Mouse (Mus musculus): Measurements from ENCODE around the gene Gm9970. TPM values are rescaled to one million over a fixed set of nuclear protein-coding genes. Genes with fewer than 3 reads are reported as not detected.

The Gm9970 gene
- 1 to 10 TPM in 1 of 2 experiments, not detected in 1; 1.0 TPM for total RNA-seq (2021)

DNA sequence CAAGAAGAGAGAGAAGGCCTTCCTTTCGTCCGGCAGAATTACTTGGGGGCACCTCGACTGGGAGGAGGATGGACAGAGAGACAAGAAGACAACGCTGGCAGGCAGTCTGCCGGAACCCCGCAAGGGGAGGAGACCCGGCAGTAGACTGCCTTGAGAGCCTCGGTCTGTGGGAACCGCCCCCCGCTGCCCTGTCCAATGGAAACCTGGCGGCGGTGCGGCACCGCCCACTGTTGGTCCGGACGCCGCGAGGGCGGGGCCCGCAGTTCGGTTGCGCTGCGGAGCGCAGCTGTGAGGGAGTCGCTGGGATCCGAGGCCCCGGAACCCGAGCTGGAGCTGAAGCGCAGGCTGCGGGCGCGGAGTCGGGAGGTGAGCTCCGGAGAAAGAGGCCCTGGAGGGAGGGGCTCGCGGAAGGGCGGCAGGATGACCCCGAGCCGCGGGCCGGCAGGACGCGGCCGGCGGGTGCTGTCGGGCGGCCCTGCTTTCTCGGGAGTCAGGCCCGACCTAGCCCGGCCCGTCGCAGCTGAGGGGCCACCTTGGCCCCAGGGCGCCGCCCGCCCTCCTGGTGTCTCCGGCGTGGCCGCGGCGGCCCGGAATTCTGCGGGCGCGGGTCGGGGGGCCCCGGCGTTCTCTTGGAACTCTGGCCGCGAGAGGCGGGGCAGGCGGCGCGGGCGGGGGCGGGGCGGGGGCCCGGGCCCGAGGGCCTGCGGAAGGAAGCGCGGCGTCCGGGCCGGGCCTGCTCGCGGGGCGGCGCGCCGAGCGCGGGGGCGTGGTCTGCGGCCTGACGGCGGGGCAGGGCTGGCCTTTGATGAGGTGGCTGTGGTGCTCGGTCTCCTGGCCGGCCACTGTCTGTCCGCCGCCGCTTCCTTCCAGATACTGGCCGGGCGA is at the start of gene Gm9970, which contains the start of gene Nrbp1:
TSS of gene Gm9970 (minus strand) at position 596 of the 885 bp plus-strand sequence.
TSS of gene Nrbp1 (plus strand) at position 228 of the 885 bp plus-strand sequence.
- intact Hi-C loops (cut with DNase I): loop anchor here (1.0 to 2.0 kb wide), 2 partner anchors 21 to 50 kb away; partner anchors contain the start of genes Ift172 and Ppm1g
- DNase-seq: peak; percentile 96 to 97

DNA sequence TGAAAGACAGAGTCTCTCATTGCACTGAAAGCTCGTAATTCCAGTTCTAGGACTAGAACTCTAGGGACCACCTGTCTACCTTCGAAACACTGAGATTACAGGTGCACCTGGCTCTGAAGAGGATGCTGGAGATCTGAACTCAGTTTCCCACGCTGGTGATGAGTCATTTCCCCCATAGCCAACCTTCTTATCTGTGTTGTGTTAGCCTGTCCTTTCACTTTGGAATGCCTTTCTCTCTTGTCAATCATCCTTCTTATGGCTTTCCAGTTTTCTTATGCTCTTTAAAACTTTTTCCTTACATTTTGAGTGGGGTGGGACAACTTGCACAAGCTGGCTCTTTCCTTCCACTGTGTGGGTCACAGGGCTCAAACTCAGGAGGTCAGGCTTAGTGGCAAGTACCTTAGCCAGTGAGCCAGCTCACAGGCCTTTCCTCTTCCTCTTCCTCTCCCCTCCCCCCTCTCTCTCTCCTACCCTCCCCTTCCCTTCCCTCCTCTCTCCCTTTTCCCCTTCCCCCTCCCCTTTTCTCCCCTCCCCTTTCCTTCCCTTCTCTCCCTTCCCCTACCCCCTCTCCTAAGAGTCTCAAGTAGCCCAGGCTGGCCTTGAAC is 48.7 kb upstream of the Gm9970 start:
- intact Hi-C loops (cut with DNase I): loop anchor here (2.0 kb wide), 1 partner anchor 49 kb away; the partner anchor contains the start of genes Gm9970 and Nrbp1
- DNase-seq: no peak

DNA sequence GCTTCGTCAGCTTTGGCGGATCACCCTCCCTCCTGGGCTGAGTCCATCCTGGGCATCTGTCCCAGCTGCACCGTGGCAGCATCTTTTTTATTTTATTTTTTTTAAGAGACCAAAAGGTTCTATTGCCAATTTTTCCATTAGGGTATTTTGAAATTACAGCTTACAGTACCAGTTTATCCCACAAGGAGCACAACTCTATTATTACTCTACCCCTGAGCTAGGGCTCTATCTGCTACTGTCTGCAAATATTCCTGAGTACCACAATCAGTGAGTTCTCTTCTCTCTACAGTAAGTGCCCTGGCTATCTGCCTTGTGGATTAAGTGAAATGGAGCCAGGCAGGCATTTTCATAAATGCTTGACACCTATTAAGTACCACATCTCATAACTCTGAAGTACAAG is 47.6 kb upstream of the Gm9970 start:
- intact Hi-C loops (cut with DNase I): no loop called here
- peak in 1 of 2 experiments; percentile 11 for DNase-seq

DNA sequence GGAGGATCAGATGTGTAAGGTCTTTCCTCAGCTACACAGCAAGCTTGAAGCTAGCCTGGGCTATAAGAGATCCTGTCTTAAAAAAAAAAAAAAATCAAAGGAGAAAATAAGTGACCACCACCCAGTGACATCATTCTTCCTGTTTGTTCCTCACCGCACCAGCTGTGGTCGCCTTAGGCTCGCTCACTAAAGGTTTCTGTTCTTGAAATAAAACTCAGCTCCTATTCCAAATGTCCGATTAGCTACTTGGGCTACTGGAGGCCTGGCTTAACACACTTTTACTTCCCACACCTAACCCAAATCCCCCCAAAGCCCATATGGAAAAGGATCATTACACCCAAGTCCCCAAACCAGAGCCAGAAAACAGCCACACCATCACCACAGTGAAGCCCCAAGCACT is 47.2 kb upstream of the Gm9970 start:
- intact Hi-C loops (cut with DNase I): no loop called here
- DNase-seq: no peak

DNA sequence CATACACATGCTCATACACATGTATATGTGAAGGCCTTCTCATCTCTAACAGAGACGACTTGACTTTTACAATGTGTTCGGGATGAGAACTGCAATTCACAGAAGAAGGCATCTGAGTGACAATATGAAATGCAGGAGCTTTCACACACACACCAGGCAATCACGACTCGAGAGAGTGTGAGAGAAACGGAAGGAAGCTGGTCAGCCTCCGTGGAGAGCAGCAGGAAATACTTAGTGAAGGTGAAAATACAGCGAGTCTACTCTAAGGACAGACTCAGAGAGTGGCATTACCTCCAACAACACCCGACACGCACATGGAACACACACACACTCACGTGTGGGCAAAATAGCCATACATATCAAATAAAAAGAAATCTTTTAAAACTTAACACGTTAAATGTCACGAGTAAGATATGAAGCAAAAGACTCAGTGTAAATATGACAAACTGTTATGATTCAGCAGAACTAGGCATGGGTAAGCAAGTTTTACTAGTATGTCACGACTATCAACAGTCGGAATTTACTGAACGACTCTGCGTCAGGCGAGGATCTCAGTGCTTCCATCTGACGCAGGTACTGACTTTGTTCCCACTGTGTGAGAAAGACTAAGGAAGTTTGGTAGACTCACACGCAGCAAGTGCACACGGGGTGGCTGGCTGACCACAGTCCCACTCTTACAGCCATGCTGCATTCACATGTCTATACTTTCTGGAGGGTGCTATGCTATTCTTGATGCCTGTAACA is 38.4 kb upstream of the Gm9970 start:
- intact Hi-C loops (cut with DNase I): no loop called here

DNA sequence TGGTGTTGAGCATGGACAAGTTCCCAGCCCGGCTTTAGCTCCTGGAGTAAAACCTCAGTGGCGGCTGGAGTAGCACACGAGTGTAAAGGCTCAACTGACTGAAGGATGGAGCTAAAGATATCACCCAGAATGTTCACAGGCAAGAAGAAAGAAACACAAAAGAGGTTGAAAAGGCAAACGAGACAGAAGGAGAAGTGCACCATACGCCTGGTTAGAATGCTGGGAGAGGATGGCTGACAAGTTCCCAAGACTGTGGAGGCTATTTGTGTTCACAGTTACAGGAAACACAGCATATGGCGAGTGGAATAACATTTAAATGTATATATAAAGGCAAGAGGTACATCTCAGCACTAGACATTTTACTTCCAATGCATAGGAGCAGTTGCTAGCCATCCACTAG is 32.0 kb upstream of the Gm9970 start:
- intact Hi-C loops (cut with DNase I): no loop called here
- no peak for DNase-seq

More for the DNA sequence above, 38.4 kb upstream of the Gm9970 start:
- no peak for DNase-seq

DNA sequence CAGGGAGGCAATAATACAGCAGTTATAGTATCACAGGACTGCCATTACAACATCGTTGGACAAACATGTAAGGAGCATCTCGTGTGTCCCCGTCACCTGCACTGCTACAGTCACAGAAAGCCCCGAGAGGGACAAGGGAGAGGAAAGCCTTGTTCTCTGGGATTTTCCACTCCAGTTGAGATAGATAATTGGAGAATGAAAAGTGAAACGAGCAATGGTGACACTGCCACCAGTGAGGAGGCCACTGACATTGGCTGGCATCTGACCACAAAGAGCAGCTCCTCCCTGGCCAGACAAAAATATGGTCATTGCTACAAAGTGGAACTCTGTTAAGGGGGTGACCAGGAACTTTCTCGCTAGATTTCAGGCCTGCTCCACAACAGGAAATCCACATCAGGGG is 26.7 kb upstream of the Gm9970 start:
- intact Hi-C loops (cut with DNase I): no loop called here

DNA sequence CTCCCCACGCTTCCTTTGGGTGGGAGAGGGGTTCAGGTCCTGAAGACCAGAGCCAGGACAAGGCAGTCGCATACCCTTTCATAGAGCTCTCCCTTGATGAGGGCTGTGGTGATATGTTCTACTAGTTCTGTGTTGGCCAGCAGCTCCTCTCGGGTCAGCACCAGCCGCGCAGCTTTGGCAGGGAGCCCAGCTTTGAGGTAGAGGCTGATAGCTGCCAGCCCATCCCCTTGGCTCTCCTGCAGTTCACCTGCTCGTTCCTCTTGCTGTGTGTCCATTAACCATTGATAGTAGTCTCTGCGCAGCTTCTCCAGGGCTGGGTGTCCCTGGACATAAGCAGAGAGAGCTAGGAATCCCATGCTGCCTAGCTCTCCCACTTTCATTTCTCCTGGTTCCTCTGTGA is 25.1 kb upstream of the Gm9970 start:
- intact Hi-C loops (cut with DNase I): no loop called here
- peak; percentile 35 to 36 for DNase-seq

More for the DNA sequence above, 26.7 kb upstream of the Gm9970 start:
- no peak for DNase-seq

DNA sequence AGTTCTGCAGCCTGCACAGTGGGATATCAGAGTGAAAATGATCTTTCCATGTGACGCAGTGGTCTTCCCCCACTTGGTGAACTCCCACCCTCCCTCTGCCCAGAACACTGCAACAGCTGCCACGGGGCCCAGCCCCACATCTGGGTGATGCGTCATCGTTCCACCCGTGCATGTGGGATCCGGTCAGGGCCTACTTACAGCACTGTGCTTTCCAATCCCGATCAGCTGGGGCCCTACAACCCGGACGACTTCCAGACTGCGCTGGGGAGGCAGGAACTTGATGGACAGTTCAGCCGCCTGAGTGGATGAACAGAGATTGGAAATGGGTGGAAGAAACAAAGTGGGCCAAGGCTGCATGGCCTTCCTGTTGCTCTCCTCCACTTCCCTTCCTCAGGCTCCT is 16.6 kb upstream of the Gm9970 start:
- intact Hi-C loops (cut with DNase I): no loop called here
- peak in 1 of 2 experiments; percentile 13 for DNase-seq

DNA sequence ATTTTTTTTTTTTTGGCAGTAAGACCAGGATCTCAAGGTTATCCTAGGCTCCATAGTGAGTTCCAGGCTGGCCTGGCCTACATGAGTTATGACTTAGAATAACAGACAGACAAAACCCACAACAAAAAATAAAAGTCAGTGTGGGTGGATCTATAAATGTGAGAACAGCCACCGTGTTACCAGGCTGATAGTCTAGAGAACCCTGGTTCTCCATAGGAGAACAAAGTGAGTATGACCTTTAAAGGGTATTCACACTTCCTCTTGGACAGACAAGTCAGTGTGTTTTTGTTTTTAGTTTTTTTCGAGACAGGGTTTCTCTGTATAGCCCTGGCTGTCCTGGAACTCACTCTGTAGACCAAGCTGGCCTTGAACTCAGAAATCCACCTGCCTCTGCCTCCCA is 14.9 kb upstream of the Gm9970 start:
- intact Hi-C loops (cut with DNase I): no loop called here
- DNase-seq: no peak

DNA sequence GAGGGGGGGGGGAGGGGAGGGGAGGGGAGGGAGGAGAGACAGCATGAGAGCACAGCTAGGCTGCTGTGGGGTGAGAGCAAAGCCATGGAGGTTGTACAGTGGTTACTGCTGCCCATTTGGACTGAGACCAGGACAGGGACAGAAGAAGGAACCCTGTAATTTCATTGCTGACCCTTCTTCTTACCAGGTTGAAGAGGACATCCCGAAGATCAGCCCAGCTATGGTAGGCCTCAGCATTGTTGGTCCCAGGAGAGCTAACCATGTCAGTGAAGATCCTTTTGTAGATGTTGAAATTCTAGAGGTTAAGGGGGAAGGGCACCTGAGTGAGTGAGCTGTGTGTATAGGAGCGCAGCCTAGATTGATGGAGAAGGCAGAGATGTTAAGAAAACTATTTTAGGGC is 14.3 kb upstream of the Gm9970 start:
- DNase-seq: no peak
- intact Hi-C loops (cut with DNase I): no loop called here

DNA sequence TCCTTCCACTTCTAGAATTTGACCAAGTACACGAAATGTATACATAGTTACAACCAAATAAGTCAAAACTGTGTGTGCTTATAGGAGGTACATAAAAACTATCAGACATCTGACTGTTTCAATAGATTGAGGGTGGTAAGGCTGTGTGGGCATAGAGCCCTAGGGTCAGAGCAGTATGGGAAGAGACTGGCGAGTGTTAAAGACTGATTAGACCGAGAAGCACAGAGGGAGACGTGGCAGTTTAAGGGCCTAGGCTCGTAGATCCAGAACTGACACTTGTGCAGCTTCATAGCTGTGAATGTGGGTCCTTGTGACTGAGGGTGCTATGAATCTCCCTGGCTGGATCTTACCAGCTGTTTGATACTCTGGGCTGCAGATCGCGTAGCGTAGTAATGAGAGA is 13.9 kb upstream of the Gm9970 start:
- intact Hi-C loops (cut with DNase I): no loop called here
- no peak for DNase-seq

DNA sequence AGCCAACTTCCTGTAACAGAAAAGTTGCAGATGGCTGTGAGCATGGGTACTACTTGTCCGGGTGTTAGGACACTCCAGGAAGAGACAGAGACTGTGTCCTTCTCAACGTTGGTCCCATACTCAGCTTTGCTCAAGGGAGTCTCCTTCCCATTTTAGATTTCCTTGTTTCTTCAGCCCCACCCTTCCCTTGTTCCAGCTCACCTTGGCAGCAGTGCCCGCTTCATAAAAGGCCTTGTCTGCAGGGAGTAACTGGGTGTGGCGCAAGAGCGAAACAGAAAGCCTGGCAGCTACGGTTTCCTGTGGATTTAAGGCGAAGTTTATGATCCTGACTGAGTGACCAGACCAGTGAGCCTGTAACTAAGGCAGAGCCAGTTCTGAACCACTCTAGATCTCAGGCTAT is 13.4 kb upstream of the Gm9970 start:
- peak; percentile 45 to 53 for DNase-seq
- intact Hi-C loops (cut with DNase I): no loop called here

DNA sequence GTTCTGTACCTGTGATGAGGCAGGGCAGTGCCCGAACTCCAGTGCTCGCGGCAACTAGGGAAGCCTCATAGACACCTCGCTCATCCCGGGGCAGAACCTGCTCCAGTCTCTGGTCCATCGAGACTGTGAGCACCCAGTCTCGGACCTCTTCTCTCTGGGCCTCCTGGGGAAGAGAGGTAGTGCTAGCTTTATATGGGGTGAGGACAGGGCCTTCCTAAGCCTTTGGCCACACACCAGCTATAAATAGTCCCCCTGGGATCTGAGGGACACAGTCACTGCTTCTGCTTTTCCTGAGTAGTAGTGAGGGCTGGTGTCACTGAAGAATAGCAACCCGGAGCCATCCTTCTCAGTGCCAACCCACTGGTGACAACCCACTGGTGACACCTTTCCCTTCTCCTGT is 12.8 kb upstream of the Gm9970 start:
- intact Hi-C loops (cut with DNase I): no loop called here

DNA sequence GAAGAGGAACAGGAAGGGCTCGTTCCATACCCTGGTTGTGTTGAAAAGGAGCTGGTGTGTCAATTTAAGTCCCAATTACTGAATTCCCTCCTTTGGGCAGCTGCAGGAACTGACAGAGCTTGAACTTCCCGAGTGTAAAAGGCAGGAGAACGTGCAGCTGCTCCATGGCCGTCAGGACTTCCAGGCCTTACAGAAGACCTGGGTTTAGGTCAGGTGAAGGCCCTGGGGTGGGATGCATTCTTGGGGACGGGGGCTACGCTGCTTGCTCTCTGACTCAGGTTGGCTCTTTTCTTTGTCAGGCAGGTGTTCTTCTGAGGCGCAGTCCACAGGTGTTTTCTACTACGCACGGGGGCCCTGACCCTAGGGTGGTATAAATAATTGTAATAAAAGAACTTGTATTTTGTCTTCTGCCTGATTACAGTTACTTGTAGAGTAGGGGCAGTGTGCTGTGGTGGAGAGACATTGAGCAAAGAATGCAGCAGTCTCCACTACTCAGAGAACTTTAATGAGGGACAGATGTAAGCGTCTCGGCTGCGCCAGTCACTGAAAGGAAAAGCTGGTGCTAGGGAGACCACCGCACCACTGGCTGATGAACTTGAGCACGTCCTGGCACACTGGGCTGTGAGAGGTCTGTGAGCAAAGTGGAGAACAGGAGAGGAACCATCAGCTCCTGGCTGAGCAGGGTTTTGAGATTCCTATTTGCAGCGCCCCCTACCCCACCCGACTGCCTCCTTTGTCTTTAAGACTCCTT is 11.9 kb upstream of the Gm9970 start:
- no peak for DNase-seq
- intact Hi-C loops (cut with DNase I): no loop called here

More for the DNA sequence above, 12.8 kb upstream of the Gm9970 start:
- DNase-seq: no peak

DNA sequence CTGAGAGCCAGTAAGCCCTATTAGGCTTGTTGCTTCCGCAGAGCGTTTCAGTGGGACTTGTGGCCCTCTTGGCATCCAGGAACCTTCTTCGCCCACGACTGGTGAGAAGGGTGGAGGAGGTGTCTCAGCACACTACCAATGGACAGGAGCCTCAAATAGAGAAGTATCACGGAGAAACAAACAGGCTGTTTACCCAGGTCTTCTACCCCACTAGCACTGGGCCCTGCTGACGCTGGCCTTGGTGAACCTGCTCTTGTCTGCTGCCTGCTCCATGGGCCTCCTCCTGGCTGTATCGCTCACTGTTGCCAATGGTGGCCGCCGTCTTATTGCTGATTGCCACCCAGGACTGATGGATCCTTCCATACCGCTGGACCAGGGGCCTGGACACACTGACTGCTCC is 11.1 kb upstream of the Gm9970 start:
- intact Hi-C loops (cut with DNase I): no loop called here
- no peak for DNase-seq

DNA sequence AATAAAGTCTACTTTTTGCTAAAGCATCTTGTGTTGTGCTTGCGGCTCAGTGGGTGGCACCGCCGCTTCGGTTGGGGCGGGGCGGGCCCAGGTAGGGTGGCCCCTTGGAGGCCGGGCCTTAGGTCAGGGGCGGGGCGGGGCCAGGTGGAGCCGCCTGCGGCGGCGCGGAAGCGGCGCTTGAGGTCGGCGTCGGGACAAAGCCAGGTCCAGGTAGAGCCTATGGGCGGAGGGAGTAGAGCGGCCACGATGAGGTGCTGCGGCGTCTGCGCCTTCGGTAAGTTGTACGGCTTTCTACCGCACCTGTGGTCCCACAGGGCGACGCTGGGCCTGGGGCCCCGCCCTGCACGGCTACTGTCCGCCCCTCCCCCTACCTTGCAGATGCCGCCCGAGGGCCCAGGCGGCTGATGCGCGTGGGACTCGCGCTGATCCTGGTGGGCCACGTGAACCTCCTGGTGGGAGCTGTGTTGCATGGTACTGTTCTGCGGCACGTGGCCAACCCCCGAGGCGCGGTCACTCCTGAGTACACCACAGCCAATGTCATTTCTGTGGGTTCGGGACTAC is 10.6 kb upstream of the Gm9970 start, which contains the start of gene Krtcap3:
TSS of gene Krtcap3 (plus strand) at position 151 of the 561 bp plus-strand sequence.
- DNase-seq: peak in 1 of 2 experiments; percentile 23
- intact Hi-C loops (cut with DNase I): no loop called here

DNA sequence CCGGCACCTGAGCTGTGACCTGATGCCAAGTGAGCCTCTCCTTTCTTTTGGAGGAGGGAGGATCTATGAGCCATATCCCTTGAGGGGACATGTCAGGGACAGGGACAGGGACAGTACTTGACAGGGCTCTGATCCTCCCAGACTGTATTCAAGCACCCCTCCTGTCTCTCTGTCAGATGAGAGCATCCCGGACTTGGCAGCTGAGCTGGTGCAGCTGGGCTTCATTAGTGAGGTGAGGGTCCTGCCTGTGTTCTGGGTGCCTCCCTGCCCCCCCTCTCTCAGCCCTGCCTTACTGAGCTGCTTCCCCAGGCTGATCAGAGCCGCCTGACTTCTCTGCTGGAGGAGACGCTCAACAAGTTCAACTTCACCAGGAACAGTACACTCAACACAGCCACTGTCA is 9.7 kb upstream of the Gm9970 start:
- intact Hi-C loops (cut with DNase I): no loop called here
- DNase-seq: no peak

DNA sequence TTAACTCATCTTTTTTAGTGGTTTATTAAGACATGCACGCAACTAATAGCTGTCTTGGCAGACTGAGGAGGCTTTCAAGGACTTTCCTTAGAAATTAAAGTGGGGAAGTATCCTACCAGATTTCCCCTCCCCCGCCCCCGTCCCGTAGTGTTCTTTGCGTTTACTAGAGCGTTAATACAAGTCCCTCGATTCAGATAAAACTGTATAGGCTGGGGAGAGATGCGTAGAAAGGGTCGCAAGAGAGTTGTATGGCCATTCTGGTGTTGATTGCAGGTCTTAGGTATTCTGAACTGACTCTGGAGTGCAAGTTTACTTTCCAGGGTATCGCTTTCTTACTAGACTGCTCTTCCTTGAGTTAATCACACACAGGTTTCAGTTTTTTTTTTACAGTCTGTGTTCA is 1.2 kb upstream of the Gm9970 start:
- intact Hi-C loops (cut with DNase I): no loop called here
- no peak for DNase-seq

DNA sequence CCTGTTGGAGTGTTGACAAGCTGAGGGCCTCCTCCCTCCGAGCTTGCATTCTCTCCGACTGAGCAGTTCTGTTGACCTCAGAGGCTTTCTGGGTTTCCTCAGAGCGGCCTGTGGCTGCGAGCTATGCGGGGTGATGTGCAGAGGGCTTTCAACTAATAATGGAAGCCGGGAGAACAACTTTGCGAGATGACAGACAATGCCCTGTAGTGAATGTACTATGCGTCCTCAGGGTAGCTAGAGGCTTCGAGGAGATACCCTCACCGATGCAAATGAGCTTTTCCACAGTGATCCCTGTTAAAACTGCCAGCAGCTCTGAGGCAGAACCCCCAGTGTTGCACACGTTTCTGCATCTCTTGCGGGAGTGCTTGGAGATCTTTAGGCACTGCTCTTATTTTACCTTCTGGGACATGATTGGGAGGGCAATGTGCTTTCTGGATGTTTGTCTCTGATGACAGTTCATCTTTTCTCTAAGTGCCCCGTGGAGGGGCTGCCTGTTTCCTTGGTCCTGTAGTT is 546 bp upstream of the Gm9970 start:
- no peak for DNase-seq
- intact Hi-C loops (cut with DNase I): loop anchor here (1.0 to 2.0 kb wide), 2 partner anchors 21 to 49 kb away; partner anchors contain the start of genes Ift172 and Ppm1g
